Mouse (Mus musculus): ENCODE results near the gene Arsa. TPM values are rescaled to one million over a fixed set of nuclear protein-coding genes. Genes with fewer than 3 reads are reported as not detected.

The Arsa gene
- 1 to 10 TPM; 4.2 to 4.9 TPM for total RNA-seq (2021)
- long read RNA-seq, experiment 1, partial matches to known transcripts, result 1 of 1 reads
- long read RNA-seq, experiment 1, other reads (novel, unspliced or antisense), result 0 of 1 reads
- long read RNA-seq, experiment 2, partial matches to known transcripts, result 5 of 6 reads
- long read RNA-seq, experiment 2, other reads (novel, unspliced or antisense), result 1 of 6 reads

GRCm38 (mm10) chr15:89477091-89477491, at the start of gene Arsa:
Arsa (minus strand) TSS chr15:89477425.
- DNase-seq, result no peak

DNA sequence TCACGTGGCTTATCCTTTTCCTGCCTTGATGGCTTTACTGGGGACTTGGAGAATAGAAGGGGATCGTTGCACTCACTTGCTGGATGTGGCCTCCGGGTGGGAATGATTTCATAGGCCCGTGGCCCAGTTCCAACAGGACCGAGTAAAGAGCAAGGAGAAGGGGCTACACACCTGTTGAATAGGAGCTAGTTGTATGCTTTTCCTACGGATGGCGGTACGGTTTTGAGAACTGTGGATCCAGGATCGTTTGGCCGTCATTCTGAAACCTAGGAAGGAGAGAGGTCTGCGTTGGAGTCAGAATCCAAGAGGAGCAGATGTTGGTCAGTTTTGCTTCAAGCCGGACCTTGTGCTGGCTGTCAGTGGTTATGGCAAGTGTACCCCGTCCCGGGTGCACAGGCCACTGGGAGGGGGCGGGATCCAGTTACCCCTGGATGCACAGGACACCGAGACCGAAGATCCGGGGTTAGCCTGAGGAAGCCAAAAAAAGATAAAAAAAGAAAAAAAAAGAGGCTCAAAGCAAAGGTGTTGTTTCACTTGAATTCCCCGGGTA, 49.6 kb upstream of the Arsa start:
- no peak for DNase-seq

- DNase-seq, result no peak
Observed at GRCm38 (mm10) chr15:89525896-89526295, 48.7 kb upstream of the Arsa start.

DNA sequence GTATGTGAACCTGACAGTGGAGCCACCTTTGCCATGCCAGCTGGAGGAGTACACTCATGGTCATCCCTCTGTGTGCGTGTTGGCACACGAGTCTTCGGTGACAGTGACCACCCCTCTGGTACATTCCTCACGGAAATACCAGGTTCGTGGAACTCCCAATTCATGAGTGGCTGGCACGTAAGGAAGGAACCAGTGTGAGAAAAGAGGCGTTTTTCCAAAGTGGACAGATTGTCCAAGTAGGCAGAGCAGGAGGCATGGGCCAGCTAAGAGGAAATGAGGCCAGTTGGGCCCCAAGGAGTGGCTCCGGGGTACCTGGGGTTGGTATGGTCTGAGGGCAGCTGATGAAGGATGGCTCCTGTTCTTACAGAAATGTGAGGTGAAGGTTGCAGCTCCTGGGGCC, 48.2 kb upstream of the Arsa start:
- no peak for DNase-seq

DNA sequence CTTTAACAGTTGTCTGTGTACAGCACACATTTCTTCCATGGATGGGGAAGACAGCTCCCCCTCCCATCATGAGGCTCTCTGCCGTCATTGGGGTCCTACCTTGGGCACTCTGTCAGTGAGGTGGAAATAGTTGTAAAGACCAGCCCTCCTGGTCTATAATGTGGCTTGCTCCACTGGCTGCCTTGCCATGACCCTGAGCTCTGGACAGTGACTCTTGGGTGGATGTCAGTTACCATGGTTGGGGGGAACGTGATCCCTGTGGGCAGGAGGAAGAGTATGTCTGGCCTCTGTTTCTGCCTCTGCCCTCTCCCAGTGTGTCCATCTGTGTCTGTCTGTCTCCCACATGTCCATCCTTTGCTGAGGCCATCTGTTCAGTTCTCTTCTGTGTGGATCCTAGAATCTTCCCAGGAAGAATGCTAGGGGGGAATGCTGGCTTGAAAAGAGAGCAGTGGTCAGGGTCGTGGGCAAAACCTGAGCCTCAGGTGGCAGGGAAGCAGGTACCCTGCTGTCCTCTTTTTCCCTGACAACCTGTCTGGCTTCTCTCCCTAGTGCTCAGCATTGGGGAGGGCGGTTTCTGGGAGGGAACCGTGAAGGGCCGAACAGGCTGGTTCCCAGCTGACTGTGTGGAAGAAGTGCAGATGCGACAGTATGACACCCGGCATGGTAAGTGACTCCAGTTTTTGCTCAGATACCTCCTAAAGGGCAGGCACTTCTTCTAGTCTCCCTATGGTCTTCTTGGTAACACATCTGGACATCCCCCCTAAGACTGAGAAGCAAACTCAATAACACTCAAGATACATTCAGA, 47.6 kb upstream of the Arsa start:
- DNase-seq, result no peak

DNA sequence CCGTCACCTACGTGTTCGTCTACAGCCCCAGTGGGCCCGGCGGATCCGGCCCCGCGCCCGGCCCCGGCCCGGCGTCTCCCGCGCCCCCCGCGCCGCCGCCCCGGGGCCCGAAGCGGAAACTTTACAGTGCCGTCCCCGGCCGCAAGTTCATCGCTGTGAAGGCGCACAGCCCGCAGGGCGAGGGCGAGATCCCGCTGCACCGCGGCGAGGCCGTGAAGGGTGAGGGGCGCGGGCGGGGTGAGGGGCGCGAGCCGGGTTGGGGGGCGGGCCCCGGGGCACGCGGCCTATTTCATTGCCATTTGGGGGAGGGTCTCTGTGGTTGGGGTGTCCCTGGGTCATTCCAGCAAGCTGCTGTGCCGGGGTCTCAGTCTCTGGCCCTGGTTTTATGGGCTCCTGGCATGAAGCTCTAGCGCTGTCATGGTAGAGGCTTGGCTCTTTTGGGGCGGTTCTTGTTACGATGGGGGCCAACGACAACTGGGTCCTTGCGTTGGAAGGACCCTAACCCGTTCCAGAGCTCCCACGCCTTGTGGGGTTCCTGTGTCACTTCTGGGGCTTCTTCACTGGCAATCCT, 46.9 kb upstream of the Arsa start:
- no peak for DNase-seq

DNA sequence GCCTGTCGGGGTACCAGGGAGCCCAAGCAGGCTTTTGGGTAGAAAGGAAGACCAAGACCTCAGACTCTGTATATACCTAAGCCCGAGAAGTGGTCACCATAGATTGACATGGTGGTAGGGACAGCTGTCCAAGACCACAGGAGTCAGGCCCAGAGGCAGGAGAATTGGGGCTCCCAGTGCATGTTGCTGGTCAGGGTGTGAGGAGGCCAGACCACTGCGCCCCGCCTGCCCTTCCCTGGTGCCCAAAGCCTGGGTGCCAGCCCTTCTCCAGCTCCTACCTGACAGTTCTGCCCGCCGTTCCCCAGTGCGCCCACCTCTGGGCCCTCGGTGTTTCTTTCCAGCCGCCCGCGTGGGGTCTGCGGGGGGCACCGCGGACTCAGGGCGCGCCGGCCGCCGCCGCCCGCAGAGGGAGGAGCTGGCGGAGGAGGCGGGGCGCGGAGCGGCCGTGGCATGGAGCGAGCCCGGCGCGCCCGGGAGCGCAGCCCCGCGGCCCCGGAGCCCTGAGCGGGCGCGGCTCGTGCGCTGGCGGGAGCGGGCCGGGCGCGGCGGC, 46.1 kb upstream of the Arsa start:
- DNase-seq, result no peak

DNA sequence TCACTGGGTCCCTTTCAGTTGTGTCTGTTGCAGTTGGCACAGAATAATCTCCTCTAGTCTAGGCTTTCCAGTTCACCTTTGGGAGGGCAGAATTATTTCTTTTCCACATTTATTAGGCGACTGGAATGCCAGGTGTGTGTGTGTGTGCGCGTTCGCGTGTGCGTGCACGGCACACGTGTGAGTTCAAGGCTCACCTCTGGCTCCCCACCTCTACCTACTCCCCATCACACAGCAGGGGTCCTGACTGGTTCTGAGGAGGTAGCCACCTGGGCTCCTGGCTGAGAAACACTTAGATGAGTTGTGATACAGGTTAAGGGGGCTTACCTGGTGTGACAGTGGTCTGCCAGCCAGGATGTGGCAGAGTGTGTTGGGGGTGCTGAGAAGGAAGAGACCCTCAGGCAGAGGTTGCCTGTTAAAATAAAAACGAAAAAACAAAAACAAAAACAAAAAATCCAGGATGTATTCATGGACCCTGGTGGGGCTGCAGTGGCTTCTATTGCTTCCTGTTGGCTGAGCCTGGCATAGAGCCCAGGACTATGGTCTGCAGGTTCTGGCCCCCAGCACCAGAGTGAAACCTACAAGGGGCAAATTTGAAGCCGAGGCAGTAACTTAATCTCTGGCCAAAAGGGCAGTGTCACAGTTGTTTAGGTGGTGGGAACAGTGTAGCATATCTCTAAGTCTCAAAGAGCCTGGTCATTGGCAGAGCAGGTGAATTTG, 45.5 kb upstream of the Arsa start:
- DNase-seq, result no peak

DNA sequence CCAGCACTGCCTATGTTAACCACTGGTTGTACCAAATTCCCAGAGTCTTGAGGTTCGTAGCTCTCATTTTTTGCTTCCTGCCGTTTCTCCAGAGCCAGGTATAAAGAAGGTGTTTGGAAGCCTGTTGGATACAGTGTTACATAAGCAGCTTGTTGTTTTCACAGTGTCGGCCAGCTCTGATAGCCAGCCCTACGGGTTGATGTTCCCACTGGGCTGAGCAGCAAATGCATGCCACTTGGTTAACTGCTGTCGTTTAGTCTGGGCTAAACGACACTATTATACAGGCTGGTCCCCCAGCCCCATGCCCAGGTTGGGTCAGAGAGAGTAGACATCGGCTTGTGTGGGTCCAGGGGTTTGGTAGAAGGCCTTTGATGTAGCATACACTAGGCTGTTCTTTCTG, 44.7 kb upstream of the Arsa start:
- DNase-seq, result no peak

- no peak for DNase-seq
Observed at GRCm38 (mm10) chr15:89512679-89513078, 35.5 kb upstream of the Arsa start.

DNA sequence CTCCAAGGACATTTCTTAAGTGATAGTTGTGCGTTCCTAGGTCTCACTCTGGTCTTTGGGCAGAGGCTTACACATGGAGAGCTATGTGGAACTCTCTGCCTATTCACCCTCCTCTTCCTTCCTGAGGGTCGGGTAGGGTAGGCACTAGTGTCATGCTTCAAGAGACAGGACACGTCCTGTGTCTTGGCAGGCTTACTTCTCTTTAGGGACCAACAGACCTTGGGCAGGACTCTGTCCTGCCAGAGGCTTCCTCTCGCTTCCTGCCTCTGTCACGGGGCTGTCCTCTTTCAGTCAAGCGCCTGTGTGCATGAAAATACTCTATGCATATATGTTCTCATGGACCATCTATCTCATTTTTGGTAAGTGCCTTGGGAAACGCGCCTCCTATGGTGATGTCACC, 30.5 kb upstream of the Arsa start:
- no peak for DNase-seq

DNA sequence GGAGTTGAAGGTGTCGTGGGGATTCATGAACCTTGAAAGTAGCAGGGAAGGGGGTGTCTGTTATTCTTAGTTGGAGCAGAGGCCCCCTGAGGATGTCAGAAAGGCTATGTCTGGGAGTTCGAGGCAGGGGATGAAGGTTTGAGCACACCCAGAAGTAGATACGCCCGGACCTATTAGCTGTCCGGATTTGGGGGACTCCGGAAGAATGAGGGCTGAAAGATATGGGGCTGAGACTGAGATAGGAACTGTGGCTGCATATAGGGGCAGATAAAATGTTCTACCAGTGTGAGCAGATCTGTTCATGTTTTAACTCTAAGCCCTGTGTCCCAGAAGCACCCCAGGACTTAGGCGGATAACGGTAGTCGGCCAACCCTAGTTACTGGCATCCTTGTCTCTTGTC, 27.6 kb upstream of the Arsa start:
- DNase-seq, result no peak

- DNase-seq, result no peak
Observed at GRCm38 (mm10) chr15:89501321-89501720, 24.1 kb upstream of the Arsa start.

DNA sequence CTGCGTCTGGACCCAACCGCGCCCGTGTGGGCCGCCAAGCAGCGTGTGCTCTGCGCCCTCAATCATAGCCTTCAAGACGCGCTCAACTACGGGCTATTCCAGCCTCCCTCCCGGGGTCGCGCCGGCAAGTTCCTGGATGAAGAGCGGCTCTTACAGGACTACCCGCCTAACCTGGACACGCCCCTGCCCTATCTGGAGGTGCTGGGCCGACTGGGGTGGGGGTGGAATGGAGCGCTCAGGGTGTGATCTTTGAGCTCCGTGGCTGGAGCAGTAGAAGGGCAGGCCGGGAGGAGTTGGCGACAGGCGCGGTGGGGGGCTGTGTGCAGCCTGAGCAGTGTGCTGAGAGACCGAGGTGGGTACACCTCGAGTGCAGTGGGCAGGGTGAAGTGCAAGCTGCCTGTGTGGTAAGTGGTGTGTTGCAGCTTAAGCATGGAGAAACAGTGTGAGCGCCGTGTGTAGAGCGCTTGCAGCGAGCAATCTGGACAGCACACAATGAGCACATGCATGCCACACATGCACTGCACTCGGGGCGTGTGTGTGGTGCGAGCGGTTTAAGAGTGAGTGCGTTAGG, 23.1 kb upstream of the Arsa start:
- DNase-seq, result no peak

GRCm38 (mm10) chr15:89499784-89500220, 22.6 kb upstream of the Arsa start:
- DNase-seq, result peak; percentile 54

DNA sequence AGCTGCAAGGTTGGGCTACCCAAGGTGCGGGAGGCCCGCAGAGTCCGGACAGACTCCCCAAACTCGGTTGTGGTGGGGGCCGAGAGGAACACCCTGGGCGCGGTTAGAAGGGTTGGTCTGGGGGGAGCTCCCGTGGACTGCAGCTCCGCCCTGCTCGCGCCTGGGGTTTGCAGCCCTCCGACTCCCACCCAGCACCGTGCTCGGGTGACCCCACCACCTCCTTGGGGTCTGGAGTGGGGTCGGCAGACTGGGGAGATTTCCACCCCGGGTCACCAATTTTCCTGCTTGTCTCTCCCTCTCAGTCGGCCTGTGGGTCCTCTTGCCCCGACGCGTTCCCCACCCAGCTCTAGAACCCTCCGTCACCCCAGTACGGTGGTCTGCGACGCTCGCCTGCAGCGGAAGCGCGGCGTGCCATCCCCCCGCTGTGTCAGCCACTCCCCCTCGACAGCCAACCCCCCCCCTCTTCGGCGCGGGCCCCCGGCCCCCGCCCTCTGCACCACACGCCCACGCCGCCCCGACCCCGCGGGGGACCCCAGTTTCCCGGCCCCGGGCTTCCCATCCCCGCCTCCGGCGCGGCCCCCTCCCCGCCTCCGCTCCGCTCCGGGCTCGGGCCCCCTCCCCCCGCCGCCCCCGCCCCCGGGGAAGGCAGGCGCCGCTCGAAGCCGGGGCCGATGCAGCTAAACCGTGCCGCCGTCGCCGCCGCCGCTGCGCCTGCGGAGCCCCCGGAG, 21.9 kb upstream of the Arsa start, which contains the start of gene Shank3:
TSS of gene Shank3 (plus strand) at position 663 of the 728 bp plus-strand sequence.
- no peak for DNase-seq

DNA sequence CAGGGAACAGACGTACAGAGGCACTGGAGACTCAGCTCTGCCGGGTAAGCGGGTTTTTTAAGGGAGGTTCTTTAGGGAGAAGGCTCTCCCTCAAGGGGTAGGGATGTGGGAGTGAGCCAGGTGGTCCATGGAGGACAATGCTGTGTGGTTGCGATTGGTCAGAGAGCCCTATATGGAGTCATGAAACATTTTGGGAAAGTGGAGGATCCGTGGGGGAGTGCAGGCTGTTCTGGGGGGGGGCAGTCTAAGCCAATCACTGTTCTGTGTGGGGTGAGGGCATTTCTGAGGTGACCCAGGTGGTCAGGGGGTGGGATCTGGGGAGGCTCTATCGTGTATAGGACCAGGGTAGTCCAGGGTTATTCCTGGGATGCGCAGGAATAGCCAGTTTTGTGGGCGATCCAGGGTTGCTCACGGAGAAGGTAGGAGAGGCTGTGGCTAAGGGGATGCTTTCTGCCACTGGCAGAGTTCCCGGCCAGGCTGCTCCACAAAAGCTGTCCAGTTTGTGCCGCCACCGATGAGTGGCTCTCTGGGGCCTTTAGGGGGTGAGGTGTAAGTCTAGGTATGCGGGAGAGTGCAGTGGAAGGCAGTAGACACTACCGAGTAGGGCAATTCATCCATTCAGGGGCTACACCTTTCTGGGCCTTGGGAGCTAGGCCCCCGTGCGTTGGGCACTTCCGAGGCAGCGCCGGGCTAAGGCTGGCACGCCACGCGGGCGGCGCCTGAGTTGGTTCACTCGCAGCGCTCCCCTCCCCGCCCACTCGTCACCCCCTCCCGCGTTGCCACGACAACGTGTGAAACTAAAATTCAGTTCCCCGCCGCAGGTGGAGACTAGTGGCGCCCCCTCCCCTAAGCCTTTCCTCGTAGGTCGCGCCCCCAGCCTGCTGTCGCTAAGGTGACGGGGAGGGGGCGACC, 21.1 kb upstream of the Arsa start:
- DNase-seq, result peak; percentile 37

GRCm38 (mm10) chr15:89497391-89498048, 20.3 kb upstream of the Arsa start:
- peak; percentile 67 for DNase-seq

GRCm38 (mm10) chr15:89496841-89497240, 19.6 kb upstream of the Arsa start:
- no peak for DNase-seq

Measured in gastrocnemius, postnatal 25 days (tissue).